Mouse (Mus musculus) C2C12 (cell line): ENCODE results near the gene Clstn1.

Experiments
- CEBPB ChIP-seq: IDR thresholded peaks from one replicate; pipeline ENCODE4 v1.6.1; 2011; ENCODE audit warnings: low read depth, mild to moderate bottlenecking, control low read depth, moderate library complexity
- CTCF ChIP-seq: IDR thresholded peaks from one replicate; pipeline ENCODE4 v1.5.1; 2011; ENCODE audit not compliant: control insufficient read depth, insufficient read depth, insufficient read length
- MAX ChIP-seq: IDR thresholded peaks from one replicate; pipeline ENCODE4 v1.6.1; 2011; ENCODE audit warnings: mild to moderate bottlenecking, control low read depth
- MYOD1 ChIP-seq: IDR thresholded peaks from one replicate; pipeline ENCODE4 v1.6.1; 2011; ENCODE audit warnings: low read depth; ENCODE audit not compliant: control insufficient read depth, insufficient read length
- MYOG ChIP-seq: IDR thresholded peaks from one replicate; pipeline ENCODE4 v1.6.1; 2011; ENCODE audit not compliant: control insufficient read depth, insufficient read length; ENCODE audit errors: extremely low read depth

- TF ChIP-seq CTCF (no peak), CEBPB (no peak), MYOG (no peak), MYOD1 (no peak), MAX (no peak)
These were observed 22.0 kb downstream of the Clstn1 start for GRCm38 (mm10) chr4:149608309-149608638.
